14 mouse cellular contexts compared by ENCODE assay signal in genomic region chr1:179354250-179354649, GRCm38 (mm10).
"Had no signal": no experiment of that assay in that cellular context is flagged by ENCODE, and none has a peak within 500 bp of the region (broad histone marks: within the 10 kb centered on the region; RNA-seq: fewer than 3 reads in every experiment).

No protein-coding gene starts in this region.

- H3K4me1 ChIP-seq: intestine, embryonic 15.5 days; limb, embryonic 12.5 days; limb, embryonic 15.5 days; midbrain, embryonic 13.5 days had no signal

- H3K9ac ChIP-seq: intestine, embryonic 15.5 days; limb, embryonic 12.5 days; limb, embryonic 15.5 days; liver, embryonic 14.5 days; liver, postnatal 0 days; lung, embryonic 14.5 days; midbrain, embryonic 13.5 days had no signal

- ATAC-seq: intestine, embryonic 15.5 days; liver, postnatal 0 days; lung, postnatal 0 days; midbrain, embryonic 13.5 days had no signal

- DNase-seq: left cerebral cortex, postnatal 4 days; liver, postnatal 0 days; lung, embryonic 14.5 days; thymus, adult 2 months; thymus, postnatal 25 days had no signal

- H3K4me3 ChIP-seq: intestine, embryonic 15.5 days; limb, embryonic 12.5 days; limb, embryonic 15.5 days; midbrain, embryonic 13.5 days had no signal

- H3K27me3 ChIP-seq: intestine, embryonic 15.5 days; limb, embryonic 12.5 days; limb, embryonic 15.5 days; midbrain, embryonic 13.5 days had no signal

- H3K9me3 ChIP-seq: intestine, embryonic 15.5 days; limb, embryonic 12.5 days; limb, embryonic 15.5 days; midbrain, embryonic 13.5 days had no signal

- H3K27ac ChIP-seq: intestine, embryonic 15.5 days; limb, embryonic 12.5 days; limb, embryonic 15.5 days; liver, embryonic 14.5 days; macrophage; midbrain, embryonic 13.5 days; stomach, postnatal 0 days had no signal

- H3K36me3 ChIP-seq: intestine, embryonic 15.5 days; limb, embryonic 12.5 days; limb, embryonic 15.5 days; midbrain, embryonic 13.5 days had no signal

- H3K4me2 ChIP-seq: intestine, embryonic 15.5 days; limb, embryonic 12.5 days; limb, embryonic 15.5 days; liver, embryonic 11.5 days; lung, embryonic 14.5 days; midbrain, embryonic 13.5 days had no signal
